Mouse (Mus musculus): Measurements from ENCODE around the gene Dtnbp1. TPM values are rescaled to one million over a fixed set of nuclear protein-coding genes. Genes with fewer than 3 reads are reported as not detected.

Gene Dtnbp1
- polyA plus RNA-seq, 1 experiment from 2014 or later = 60.0 TPM

GRCm38 (mm10) chr13:44915945-44916344 is 86.0 kb downstream of the Dtnbp1 start:
- no peak overlapping the region for H3K9ac ChIP-seq (replicated peaks; ENCODE audit: low read depth, low read length)
- H3K4me1 ChIP-seq (ENCODE audit: control insufficient read depth, insufficient read depth, low read length) = no peaks in the 10 kb centered on the region
- no peak overlapping the region for H3K4me3 ChIP-seq (ENCODE audit: low read depth, low read length)
- H3K27me3 ChIP-seq (ENCODE audit: control insufficient read depth, insufficient read depth, low read length) = no peaks in the 10 kb centered on the region
- no peak overlapping the region for H3K4me2 ChIP-seq (replicated peaks; ENCODE audit: low read depth, low read length)
- no peak for ATAC-seq (ENCODE audit: insufficient number of reproducible peaks, insufficient read depth, low FRiP score, low read depth)
- no peaks in the 10 kb centered on the region for H3K9me3 ChIP-seq (ENCODE audit: control insufficient read depth, low read depth, low read length)
- WGBS = 73% methylated on average over 4 of the region's 4 CpGs
- no peak overlapping the region for H3K27ac ChIP-seq (ENCODE audit: low read length)
- peaks cover 61% of the 10 kb centered on the region for H3K36me3 ChIP-seq (ENCODE audit: control insufficient read depth, insufficient read depth, low read length)

GRCm38 (mm10) chr13:44915382-44915781 is 86.6 kb downstream of the Dtnbp1 start:
- Histone ChIP-seq H3K4me2 (replicated peaks; ENCODE audit: low read depth, low read length) (no peak overlapping the region), H3K4me1 (ENCODE audit: control insufficient read depth, insufficient read depth, low read length) (no peaks in the 10 kb centered on the region), H3K4me3 (ENCODE audit: low read depth, low read length) (no peak overlapping the region), H3K36me3 (ENCODE audit: control insufficient read depth, insufficient read depth, low read length) (peaks cover 65% of the 10 kb centered on the region), H3K9ac (replicated peaks; ENCODE audit: low read depth, low read length) (no peak overlapping the region), H3K27ac (ENCODE audit: low read length) (no peak overlapping the region), H3K27me3 (ENCODE audit: control insufficient read depth, insufficient read depth, low read length) (no peaks in the 10 kb centered on the region), H3K9me3 (ENCODE audit: control insufficient read depth, low read depth, low read length) (no peaks in the 10 kb centered on the region)
- WGBS = 83% methylated on average over 5 of the region's 5 CpGs
- ATAC-seq (ENCODE audit: insufficient number of reproducible peaks, insufficient read depth, low FRiP score, low read depth) = no peak

GRCm38 (mm10) chr13:44913560-44913959 is 88.4 kb downstream of the Dtnbp1 start:
- 61% methylated on average over 7 of the region's 7 CpGs for WGBS

GRCm38 (mm10) chr13:44912851-44913250 is 89.1 kb downstream of the Dtnbp1 start:
- no peak for ATAC-seq (ENCODE audit: insufficient number of reproducible peaks, insufficient read depth, low FRiP score, low read depth)

More at GRCm38 (mm10) chr13:44913560-44913959, 88.4 kb downstream of the Dtnbp1 start:
- Histone ChIP-seq H3K9ac (replicated peaks; ENCODE audit: low read depth, low read length) (no peak overlapping the region), H3K27ac (ENCODE audit: low read length) (no peak overlapping the region), H3K9me3 (ENCODE audit: control insufficient read depth, low read depth, low read length) (no peaks in the 10 kb centered on the region), H3K27me3 (ENCODE audit: control insufficient read depth, insufficient read depth, low read length) (no peaks in the 10 kb centered on the region), H3K36me3 (ENCODE audit: control insufficient read depth, insufficient read depth, low read length) (peaks cover 59% of the 10 kb centered on the region), H3K4me3 (ENCODE audit: low read depth, low read length) (no peak overlapping the region), H3K4me1 (ENCODE audit: control insufficient read depth, insufficient read depth, low read length) (peaks cover 5% of the 10 kb centered on the region; the same call in 1 of the 2 replicates), H3K4me2 (replicated peaks; ENCODE audit: low read depth, low read length) (no peak overlapping the region)
- no peak for ATAC-seq (ENCODE audit: insufficient number of reproducible peaks, insufficient read depth, low FRiP score, low read depth)

GRCm38 (mm10) chr13:44908790-44909189 is 93.2 kb downstream of the Dtnbp1 start:
- Histone ChIP-seq H3K4me2 (replicated peaks; ENCODE audit: low read depth, low read length) (no peak overlapping the region), H3K4me3 (ENCODE audit: low read depth, low read length) (no peak overlapping the region), H3K36me3 (ENCODE audit: control insufficient read depth, insufficient read depth, low read length) (peaks cover 27% of the 10 kb centered on the region), H3K9me3 (ENCODE audit: control insufficient read depth, low read depth, low read length) (no peaks in the 10 kb centered on the region), H3K9ac (replicated peaks; ENCODE audit: low read depth, low read length) (no peak overlapping the region), H3K4me1 (ENCODE audit: control insufficient read depth, insufficient read depth, low read length) (peaks cover 21% of the 10 kb centered on the region), H3K27me3 (ENCODE audit: control insufficient read depth, insufficient read depth, low read length) (no peaks in the 10 kb centered on the region), H3K27ac (ENCODE audit: low read length) (peak overlapping the region; percentile 84; the same call in 1 of the 2 replicates)
- 25% methylated on average over 1 of the region's 1 CpGs for WGBS
- ATAC-seq (ENCODE audit: insufficient number of reproducible peaks, insufficient read depth, low FRiP score, low read depth) = no peak

More at GRCm38 (mm10) chr13:44912851-44913250, 89.1 kb downstream of the Dtnbp1 start:
- Histone ChIP-seq H3K4me1 (ENCODE audit: control insufficient read depth, insufficient read depth, low read length) (peaks cover 10% of the 10 kb centered on the region; the same call in 1 of the 2 replicates), H3K9me3 (ENCODE audit: control insufficient read depth, low read depth, low read length) (no peaks in the 10 kb centered on the region), H3K4me2 (replicated peaks; ENCODE audit: low read depth, low read length) (no peak overlapping the region), H3K36me3 (ENCODE audit: control insufficient read depth, insufficient read depth, low read length) (peaks cover 56% of the 10 kb centered on the region), H3K27me3 (ENCODE audit: control insufficient read depth, insufficient read depth, low read length) (no peaks in the 10 kb centered on the region), H3K4me3 (ENCODE audit: low read depth, low read length) (no peak overlapping the region), H3K27ac (ENCODE audit: low read length) (no peak overlapping the region), H3K9ac (replicated peaks; ENCODE audit: low read depth, low read length) (no peak overlapping the region)
- 91% methylated on average over 2 of the region's 2 CpGs for WGBS

GRCm38 (mm10) chr13:44907702-44908101 is 94.2 kb downstream of the Dtnbp1 start:
- peak; percentile 94 for ATAC-seq (ENCODE audit: insufficient number of reproducible peaks, insufficient read depth, low FRiP score, low read depth)
- 26% methylated on average over 6 of the region's 6 CpGs for WGBS
- peak overlapping the region; percentile 89 for H3K27ac ChIP-seq (ENCODE audit: low read length)

GRCm38 (mm10) chr13:44906141-44906540 is 95.8 kb downstream of the Dtnbp1 start:
- Histone ChIP-seq H3K27me3 (ENCODE audit: control insufficient read depth, insufficient read depth, low read length) (no peaks in the 10 kb centered on the region), H3K9ac (replicated peaks; ENCODE audit: low read depth, low read length) (no peak overlapping the region), H3K9me3 (ENCODE audit: control insufficient read depth, low read depth, low read length) (no peaks in the 10 kb centered on the region), H3K4me1 (ENCODE audit: control insufficient read depth, insufficient read depth, low read length) (peaks cover 21% of the 10 kb centered on the region), H3K36me3 (ENCODE audit: control insufficient read depth, insufficient read depth, low read length) (peaks cover 28% of the 10 kb centered on the region), H3K4me2 (replicated peaks; ENCODE audit: low read depth, low read length) (no peak overlapping the region), H3K27ac (ENCODE audit: low read length) (no peak overlapping the region), H3K4me3 (ENCODE audit: low read depth, low read length) (no peak overlapping the region)
- 86% methylated on average over 11 of the region's 11 CpGs for WGBS
- ATAC-seq (ENCODE audit: insufficient number of reproducible peaks, insufficient read depth, low FRiP score, low read depth) = no peak

More at GRCm38 (mm10) chr13:44907702-44908101, 94.2 kb downstream of the Dtnbp1 start:
- Histone ChIP-seq H3K4me2 (replicated peaks; ENCODE audit: low read depth, low read length) (no peak overlapping the region), H3K4me1 (ENCODE audit: control insufficient read depth, insufficient read depth, low read length) (peaks cover 21% of the 10 kb centered on the region), H3K27me3 (ENCODE audit: control insufficient read depth, insufficient read depth, low read length) (no peaks in the 10 kb centered on the region), H3K36me3 (ENCODE audit: control insufficient read depth, insufficient read depth, low read length) (peaks cover 24% of the 10 kb centered on the region), H3K4me3 (ENCODE audit: low read depth, low read length) (no peak overlapping the region), H3K9me3 (ENCODE audit: control insufficient read depth, low read depth, low read length) (no peaks in the 10 kb centered on the region), H3K9ac (replicated peaks; ENCODE audit: low read depth, low read length) (no peak overlapping the region)

GRCm38 (mm10) chr13:44904271-44904670 is 97.7 kb downstream of the Dtnbp1 start:
- H3K36me3 ChIP-seq (ENCODE audit: control insufficient read depth, insufficient read depth, low read length) = peaks cover 15% of the 10 kb centered on the region
- 44% methylated on average over 1 of the region's 1 CpGs for WGBS
- ATAC-seq (ENCODE audit: insufficient number of reproducible peaks, insufficient read depth, low FRiP score, low read depth) = no peak

GRCm38 (mm10) chr13:44903416-44903815 is 98.5 kb downstream of the Dtnbp1 start:
- no peak overlapping the region for H3K9ac ChIP-seq (replicated peaks; ENCODE audit: low read depth, low read length)
- H3K27me3 ChIP-seq (ENCODE audit: control insufficient read depth, insufficient read depth, low read length) = no peaks in the 10 kb centered on the region
- H3K27ac ChIP-seq (ENCODE audit: low read length) = no peak overlapping the region
- H3K36me3 ChIP-seq (ENCODE audit: control insufficient read depth, insufficient read depth, low read length) = peaks cover 14% of the 10 kb centered on the region
- peaks cover 15% of the 10 kb centered on the region for H3K4me1 ChIP-seq (ENCODE audit: control insufficient read depth, insufficient read depth, low read length)
- ATAC-seq (ENCODE audit: insufficient number of reproducible peaks, insufficient read depth, low FRiP score, low read depth) = no peak
- no peak overlapping the region for H3K4me3 ChIP-seq (ENCODE audit: low read depth, low read length)
- no peaks in the 10 kb centered on the region for H3K9me3 ChIP-seq (ENCODE audit: control insufficient read depth, low read depth, low read length)
- H3K4me2 ChIP-seq (replicated peaks; ENCODE audit: low read depth, low read length) = no peak overlapping the region

More at GRCm38 (mm10) chr13:44904271-44904670, 97.7 kb downstream of the Dtnbp1 start:
- no peaks in the 10 kb centered on the region for H3K9me3 ChIP-seq (ENCODE audit: control insufficient read depth, low read depth, low read length)
- no peaks in the 10 kb centered on the region for H3K27me3 ChIP-seq (ENCODE audit: control insufficient read depth, insufficient read depth, low read length)
- H3K9ac ChIP-seq (replicated peaks; ENCODE audit: low read depth, low read length) = no peak overlapping the region
- H3K4me3 ChIP-seq (ENCODE audit: low read depth, low read length) = no peak overlapping the region
- H3K4me2 ChIP-seq (replicated peaks; ENCODE audit: low read depth, low read length) = no peak overlapping the region
- H3K4me1 ChIP-seq (ENCODE audit: control insufficient read depth, insufficient read depth, low read length) = peaks cover 21% of the 10 kb centered on the region
- no peak overlapping the region for H3K27ac ChIP-seq (ENCODE audit: low read length)

Data from stomach, embryonic 14.5 days (tissue).